ENCODE assay signal across 8 mouse cellular contexts in genomic region chr12:84053679-84054391, GRCm38 (mm10). TPM values are rescaled to one million over a fixed set of nuclear protein-coding genes. Genes with fewer than 3 reads are reported as not detected.
DNase-seq lines count a peak whose midpoint lies in the region; ATAC-seq lines count a peak whose summit lies in the region.

No protein-coding gene starts in this region.

- peak overlapping the region; percentile 94 for H3K4me2 ChIP-seq in kidney, embryonic 15.5 days

- H3K9me3 ChIP-seq in kidney, embryonic 15.5 days (replicated peaks), result 0 out of 2 replicates have a peak, but pooled peaks cover under 1% of the 10 kb centered on the region

- WGBS in kidney, embryonic 15.5 days, result 4% methylated on average over 28 of the region's 46 CpGs

- peaks cover 10% of the 10 kb centered on the region for H3K4me1 ChIP-seq in kidney, embryonic 15.5 days

- peak overlapping the region; percentile 51 for H3K4me3 ChIP-seq in kidney, embryonic 15.5 days (replicated peaks)

- ATAC-seq in kidney, embryonic 15.5 days (replicated peaks; ENCODE audit: low FRiP score), result peak; percentile 29; the same call in 1 of the 2 replicates

- peaks cover 30% of the 10 kb centered on the region for H3K27me3 ChIP-seq in kidney, embryonic 15.5 days

- H3K36me3 ChIP-seq in kidney, embryonic 15.5 days, result no peaks in the 10 kb centered on the region

- peak overlapping the region; percentile 41 for H3K9ac ChIP-seq in kidney, embryonic 15.5 days

- peak; percentile 43 for DNase-seq in adrenal gland, postnatal 14 days
- no peak for DNase-seq in adrenal gland, postnatal 4 days (ENCODE audit: low spot score in 2 of 2)
- peak; percentile 11 for DNase-seq in adrenal gland, postnatal 25 days
- DNase-seq in forelimb bud, embryonic 11.5 days (ENCODE audit: low read depth, low spot score), result peak; percentile 48
- peak; percentile 35 for DNase-seq in mesoderm, embryonic 11.5 days (ENCODE audit: low read depth, low spot score)
- DNase-seq in adipocyte (ENCODE audit: low spot score), result no peak
- DNase-seq in ovary, postnatal 14 days (ENCODE audit: low spot score), result no peak

- no peak overlapping the region for H3K27ac ChIP-seq in kidney, embryonic 15.5 days

RNA-seq across cellular contexts. Expression of gene Acot3, which starts 1.9 kb away (rescaled TPM):
- 0.33 TPM in 1 of 2 replicates, not detected in the other for total RNA-seq in adrenal gland, postnatal 14 days (2021)
- 1 to 10 TPM; 1.5 to 2.4 TPM for total RNA-seq in adrenal gland, postnatal 4 days (2021)
- not detected in 2 replicates for total RNA-seq in adrenal gland, postnatal 25 days (2021)
- 1.8 and 2.4 TPM in 2 replicates for polyA plus RNA-seq in kidney, embryonic 15.5 days (2015; fragmentation: Nextera tagmentation; extraction: Ambion mirVana)

RNA-seq across cellular contexts. Expression of gene Gm49366, which starts 15.1 kb away (rescaled TPM):
- not detected in 2 replicates for total RNA-seq in adrenal gland, postnatal 14 days (2021)
- not detected for total RNA-seq in adrenal gland, postnatal 4 days (2021)
- not detected in 2 replicates for total RNA-seq in adrenal gland, postnatal 25 days (2021)
- not detected in 2 replicates for polyA plus RNA-seq in kidney, embryonic 15.5 days (2015; fragmentation: Nextera tagmentation; extraction: Ambion mirVana)

RNA-seq across cellular contexts. Expression of gene Acot5, which starts 15.3 kb away (rescaled TPM):
- total RNA-seq in adrenal gland, postnatal 14 days (2021), result 0.56 and 0.83 TPM in 2 replicates
- total RNA-seq in adrenal gland, postnatal 4 days (2021), result under 1 TPM; 0.25 TPM
- 0.33 TPM in 1 of 2 replicates, not detected in the other for total RNA-seq in adrenal gland, postnatal 25 days (2021)
- not detected in 2 replicates for polyA plus RNA-seq in kidney, embryonic 15.5 days (2015; fragmentation: Nextera tagmentation; extraction: Ambion mirVana)

RNA-seq across cellular contexts. Expression of gene Acot4, which starts 15.7 kb away (rescaled TPM):
- 3.0 and 3.3 TPM in 2 replicates for total RNA-seq in adrenal gland, postnatal 14 days (2021)
- 1 to 10 TPM; 3.7 to 6.4 TPM for total RNA-seq in adrenal gland, postnatal 4 days (2021)
- 1.5 and 1.7 TPM in 2 replicates for total RNA-seq in adrenal gland, postnatal 25 days (2021)
- polyA plus RNA-seq in kidney, embryonic 15.5 days (2015; fragmentation: Nextera tagmentation; extraction: Ambion mirVana), result 6.0 TPM in 2 replicates

RNA-seq across cellular contexts. Expression of gene Acot1, which starts 44.5 kb away (rescaled TPM):
- total RNA-seq in adrenal gland, postnatal 14 days (2021), result 8.0 and 20.7 TPM in 2 replicates
- total RNA-seq in adrenal gland, postnatal 4 days (2021), result 10 to 100 TPM; 21.4 to 36.5 TPM
- 6.3 and 7.7 TPM in 2 replicates for total RNA-seq in adrenal gland, postnatal 25 days (2021)
- 53.7 and 55.2 TPM in 2 replicates for polyA plus RNA-seq in kidney, embryonic 15.5 days (2015; fragmentation: Nextera tagmentation; extraction: Ambion mirVana)

Comparison
In these comparisons a context has a peak if more than half of its experiments do, and no peak if none do; other contexts are left out.
1. DNase-seq: peak in adrenal gland, postnatal 14 days (single experiment), adrenal gland, postnatal 25 days (single experiment), forelimb bud, embryonic 11.5 days (single experiment) and mesoderm, embryonic 11.5 days (single experiment); none in adrenal gland, postnatal 4 days (0 of 2), adipocyte (single experiment) and ovary, postnatal 14 days (single experiment).